Mouse (Mus musculus) spleen, adult 2 months (tissue): ENCODE measurements around the gene Kbtbd3.

Source experiments
- CTCF ChIP-seq: fragments of 200-500 bp; IDR thresholded peaks from 2 replicates; pipeline ENCODE4 v1.5.1; 2011; ENCODE audit warnings: mild to moderate bottlenecking, inconsistent platforms; ENCODE audit not compliant: insufficient read depth, insufficient read length, insufficient replicate concordance; ENCODE audit errors: extremely low read depth
- POLR2A ChIP-seq: fragments of 200-500 bp; IDR thresholded peaks from 2 replicates; pipeline ENCODE4 v1.6.1; 2011; ENCODE audit warnings: low read depth, low read length, inconsistent platforms

GRCm38 (mm10) chr9:4313946-4314345 lies 4.3 kb downstream of the Kbtbd3 start:
- TF ChIP-seq CTCF (no peak), POLR2A (no peak)
